Mouse (Mus musculus) left cerebral cortex, adult 11 months (tissue): ENCODE data around the gene Cox14.
A peak's percentile ranks its signal among the peaks of the same experiment; 100 is the strongest.
"Not testable (repeated sequence)": the region's sequence is repeated elsewhere in the genome, so short reads cannot be mapped to it uniquely, and the experiment has no call there.

Source experiments
- DNase-seq: peaks from one replicate; pipeline ENCODE4 v3.0.0; 2022; ENCODE audit warnings: low spot score

Cox14 gene

DNA sequence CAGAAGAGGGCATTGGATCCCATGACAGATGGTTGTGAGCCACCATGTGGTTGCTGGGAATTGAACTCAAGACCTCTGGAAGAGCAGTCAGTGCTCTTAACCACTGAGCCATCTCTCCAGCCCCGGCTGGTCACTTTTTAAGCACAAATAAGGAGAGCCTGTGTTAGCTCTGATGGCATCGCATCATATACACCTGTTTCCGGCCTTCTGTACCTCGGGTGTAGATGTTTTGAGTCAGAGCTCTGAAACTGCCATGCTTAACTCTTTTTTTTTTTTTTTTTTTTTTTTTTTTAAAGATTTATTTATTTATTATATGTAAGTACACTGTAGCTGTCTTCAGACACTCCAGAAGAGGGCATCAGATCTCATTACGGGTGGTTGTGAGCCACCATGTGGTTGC, 1.6 kb downstream of the Cox14 start:
- not testable (repeated sequence) for DNase-seq

DNA sequence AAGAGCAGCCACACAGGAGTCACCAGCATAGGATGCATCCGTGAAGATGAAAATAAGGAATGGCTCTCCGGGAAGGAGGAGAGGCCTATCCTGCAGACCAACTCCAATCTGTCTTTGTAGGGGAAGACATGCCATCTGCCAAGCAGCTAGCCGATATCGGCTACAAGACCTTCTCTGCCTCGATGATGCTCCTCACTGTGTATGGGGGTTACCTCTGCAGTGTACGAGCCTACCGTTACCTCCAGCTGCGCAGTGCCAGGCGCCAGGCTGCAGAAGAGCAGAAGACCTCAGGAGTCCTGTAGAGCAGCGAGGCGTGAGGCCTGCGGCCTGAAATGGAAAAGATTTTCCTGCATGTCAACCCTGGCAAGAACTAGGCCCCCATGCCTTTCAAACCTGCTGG, 2.1 kb downstream of the Cox14 start:
- no peak for DNase-seq

DNA sequence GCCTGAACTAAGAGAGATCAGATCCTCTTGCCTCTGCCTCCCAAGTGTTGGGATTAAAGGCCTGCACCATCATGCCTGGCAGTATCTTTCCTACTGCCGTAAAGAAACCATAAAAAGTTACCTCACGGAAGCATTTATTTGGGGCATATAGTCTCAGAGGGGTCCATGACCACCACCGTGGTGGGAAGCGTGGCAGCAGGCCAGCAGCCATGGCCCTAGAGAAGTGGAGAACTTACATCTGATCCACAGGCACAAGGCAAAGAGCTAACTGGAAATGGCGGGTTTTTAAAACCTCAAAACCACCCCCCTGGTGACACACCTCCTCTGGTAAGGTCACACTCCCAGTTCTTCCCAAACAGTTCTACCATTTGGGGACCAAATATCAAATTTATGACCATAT, 2.8 kb downstream of the Cox14 start:
- no peak for DNase-seq

DNA sequence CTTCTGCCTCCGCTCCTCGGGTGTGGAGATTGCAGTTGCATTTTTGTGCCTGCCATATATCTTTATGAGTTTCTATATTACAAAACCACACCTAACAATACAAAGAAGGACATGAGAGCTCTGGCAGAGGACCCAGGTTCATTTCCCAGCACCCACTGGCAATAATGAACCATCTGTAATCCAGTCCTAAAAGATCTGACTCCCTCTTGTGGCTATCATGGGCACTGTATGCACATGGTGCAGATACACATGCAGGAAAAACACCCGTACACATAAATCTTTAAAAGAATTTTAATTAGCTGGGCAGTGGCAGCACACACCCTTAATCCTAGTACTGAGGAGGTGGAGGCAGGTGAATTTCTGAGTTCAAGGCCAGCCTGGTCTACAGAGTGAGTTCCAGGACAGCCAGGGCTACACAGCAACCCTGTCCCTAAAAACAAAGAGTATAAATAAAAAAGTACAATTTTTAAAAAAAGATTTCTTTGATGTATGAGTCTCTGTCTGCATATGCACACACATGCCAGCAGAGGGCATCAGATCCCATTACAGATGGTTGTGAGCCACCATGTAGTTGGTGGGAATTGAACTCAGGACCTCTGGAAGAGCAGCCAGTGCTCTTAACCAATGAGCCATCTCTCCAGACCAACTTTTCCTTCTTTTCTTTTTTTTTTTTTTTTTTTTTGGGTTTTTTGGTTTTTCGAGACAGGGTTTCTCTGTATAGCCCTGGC, 3.8 kb downstream of the Cox14 start:
- no peak for DNase-seq

DNA sequence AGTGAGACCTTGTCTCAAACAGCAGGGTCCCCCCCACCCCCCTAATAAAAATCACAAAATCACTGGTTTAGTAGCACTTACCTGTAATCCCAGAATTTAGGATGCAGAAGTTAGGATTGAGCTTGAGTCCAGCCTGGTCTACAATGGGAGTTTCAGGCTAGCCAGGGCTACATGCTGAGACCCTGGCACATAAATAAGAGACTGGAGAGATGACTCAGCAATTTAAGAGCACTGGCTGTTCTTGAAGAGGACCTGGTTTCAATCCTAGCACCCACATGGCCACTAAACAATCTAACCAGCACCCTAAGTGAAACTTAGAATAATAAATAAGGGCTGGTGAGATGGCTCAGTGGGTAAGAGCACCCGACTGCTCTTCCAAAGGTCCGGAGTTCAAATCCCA, 5.7 kb downstream of the Cox14 start:
- DNase-seq: no peak

DNA sequence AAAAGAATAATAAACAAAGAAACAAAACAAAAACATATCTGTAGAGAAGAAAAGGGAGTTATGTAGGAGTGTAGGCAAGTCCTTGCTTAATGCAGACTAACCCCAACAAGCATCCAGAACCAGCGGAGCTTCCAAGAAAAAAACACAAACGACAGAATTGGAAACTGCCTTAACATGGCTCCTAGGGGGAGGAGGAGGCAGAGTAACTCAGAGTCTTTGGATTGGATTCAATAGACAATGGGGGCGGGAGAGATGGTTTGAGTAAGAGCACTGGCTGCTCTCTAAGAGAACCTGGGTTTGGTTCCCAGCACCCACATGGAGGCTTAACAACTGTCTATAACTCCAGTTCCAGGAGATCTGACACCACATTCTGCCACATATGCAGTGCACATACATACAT, 6.3 kb downstream of the Cox14 start:
- no peak for DNase-seq

DNA sequence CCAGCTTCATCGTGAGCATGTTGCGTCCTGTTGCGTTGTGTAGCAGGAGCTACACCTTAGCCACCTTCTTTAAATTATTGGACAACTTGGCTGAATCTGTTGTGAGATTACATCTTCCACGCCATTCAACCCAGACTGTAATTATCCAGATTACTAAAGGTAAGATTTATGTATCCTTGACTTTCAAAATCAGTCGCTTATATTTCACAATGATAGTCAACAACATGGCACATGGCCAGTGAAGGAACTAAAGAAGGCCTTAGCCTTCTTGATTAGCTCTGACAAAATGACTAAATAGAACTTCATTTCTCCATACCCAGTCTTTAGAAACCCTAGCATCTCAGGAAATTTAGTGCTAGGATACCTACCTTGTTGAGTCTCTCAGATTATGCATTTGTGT, 7.8 kb downstream of the Cox14 start:
- DNase-seq: no peak

DNA sequence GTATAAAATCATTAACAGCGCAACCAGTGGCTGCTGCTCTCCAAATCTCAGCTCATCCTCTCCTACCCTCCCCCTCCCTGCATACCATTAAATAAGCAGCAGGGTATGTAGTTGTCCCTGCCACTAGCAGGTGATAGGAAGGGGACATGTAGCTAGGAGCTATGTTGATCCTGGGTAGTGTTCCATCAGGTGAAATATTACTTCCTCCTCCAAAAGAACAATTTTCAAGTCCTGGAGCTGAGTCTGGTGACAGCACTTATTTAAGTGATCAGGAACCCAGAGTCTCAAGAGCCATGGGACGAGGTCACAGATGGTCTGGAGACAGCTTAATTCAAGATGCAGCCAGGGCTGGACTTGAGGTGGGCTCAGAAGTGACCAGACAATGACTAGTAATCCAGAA, 10.2 kb downstream of the Cox14 start:
- DNase-seq: peak; percentile 100

DNA sequence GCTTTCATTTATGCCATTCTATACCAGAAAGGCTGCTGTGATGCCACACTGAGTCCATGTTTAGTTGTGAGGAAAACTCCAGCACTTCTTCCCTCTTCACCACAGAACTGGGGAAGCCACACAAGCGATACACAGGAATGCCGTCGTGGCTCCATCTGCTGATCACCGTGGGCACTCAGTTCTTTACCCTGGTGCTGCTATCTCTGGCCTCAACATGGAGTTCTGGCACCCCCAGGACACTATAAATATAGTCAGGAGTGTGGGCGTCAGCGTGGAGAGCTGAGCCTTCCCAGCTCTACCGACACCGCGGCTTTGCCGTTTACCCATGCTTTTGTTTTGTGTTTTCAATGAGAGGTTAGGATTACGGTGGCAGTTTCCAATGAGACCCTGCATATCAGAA, 11.3 kb downstream of the Cox14 start:
- no peak for DNase-seq

DNA sequence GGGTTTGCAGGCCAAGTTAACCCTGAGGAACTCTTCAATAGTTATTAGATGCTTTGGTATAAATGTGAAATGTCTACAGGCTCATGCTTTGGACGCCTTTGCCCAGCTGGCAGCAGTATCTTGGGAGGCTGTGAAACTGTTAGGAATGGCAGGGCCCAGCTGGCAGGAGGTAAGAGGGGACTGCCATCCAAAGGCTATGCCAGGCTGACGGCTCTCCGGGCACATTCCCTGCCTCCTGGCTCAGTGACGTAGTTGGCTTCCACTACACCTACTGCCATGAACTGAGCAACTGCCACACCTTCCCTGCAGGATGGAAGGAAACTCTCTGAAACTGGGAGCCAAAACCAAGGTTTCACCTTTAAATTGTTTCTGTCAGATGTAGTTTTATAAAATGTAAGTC, 14.8 kb downstream of the Cox14 start:
- no peak for DNase-seq

DNA sequence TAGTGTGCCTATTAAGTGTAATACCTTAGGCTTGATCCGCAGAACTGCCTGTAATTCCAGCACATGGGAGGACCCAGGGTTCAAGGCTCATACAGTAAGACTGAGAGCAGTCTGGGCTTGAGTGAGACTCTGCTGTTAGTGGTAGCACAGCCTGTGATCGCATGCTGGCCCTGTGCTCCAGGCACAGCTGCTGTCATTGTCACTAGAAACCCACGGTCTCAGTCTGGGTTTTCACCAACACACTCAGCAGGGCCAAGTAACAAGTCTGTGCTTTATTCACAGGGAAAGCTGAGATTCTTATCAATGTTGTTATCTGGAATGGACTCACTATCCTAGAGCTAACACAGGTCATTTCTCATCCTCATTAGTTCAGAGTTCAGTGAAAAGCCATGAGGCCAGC, 28.8 kb downstream of the Cox14 start:
- no peak for DNase-seq

DNA sequence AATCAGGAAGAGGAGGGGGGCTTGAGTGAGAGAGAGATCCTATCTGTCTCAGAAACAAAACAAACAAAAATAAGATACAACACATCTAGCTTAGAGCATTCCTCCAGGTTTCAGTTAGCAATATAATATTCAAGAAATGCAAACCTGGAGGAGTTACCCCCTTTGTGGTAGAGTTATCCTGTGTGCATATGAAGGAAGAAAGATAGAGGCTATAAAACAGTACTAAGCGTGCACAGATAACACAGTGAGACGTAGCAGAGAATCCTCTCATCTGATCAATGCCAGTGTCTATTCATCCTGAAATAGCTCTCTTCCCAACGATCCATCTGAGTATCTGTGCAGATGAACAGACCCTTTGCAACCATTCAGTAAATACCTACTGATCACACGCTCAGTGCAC, 42.0 kb downstream of the Cox14 start:
- DNase-seq: no peak

DNA sequence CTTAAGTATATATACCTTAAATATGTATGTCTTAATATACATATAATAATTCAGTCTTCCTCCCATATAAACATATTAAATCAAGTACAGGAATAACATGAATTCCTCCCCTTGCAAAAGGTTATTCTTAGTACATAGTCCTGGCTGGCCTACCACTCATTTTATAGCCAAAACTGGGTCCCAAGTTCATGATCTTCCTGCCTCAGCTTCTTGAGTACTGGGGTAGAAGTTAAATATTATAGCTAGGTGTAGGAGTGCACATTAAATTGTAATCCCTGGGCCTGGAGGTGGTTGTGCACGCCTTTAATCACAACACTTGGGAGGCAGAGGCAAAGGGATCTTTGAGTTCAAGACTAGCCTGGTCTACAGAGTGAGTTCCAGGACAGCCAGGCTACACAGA, 43.3 kb downstream of the Cox14 start:
- no peak for DNase-seq

DNA sequence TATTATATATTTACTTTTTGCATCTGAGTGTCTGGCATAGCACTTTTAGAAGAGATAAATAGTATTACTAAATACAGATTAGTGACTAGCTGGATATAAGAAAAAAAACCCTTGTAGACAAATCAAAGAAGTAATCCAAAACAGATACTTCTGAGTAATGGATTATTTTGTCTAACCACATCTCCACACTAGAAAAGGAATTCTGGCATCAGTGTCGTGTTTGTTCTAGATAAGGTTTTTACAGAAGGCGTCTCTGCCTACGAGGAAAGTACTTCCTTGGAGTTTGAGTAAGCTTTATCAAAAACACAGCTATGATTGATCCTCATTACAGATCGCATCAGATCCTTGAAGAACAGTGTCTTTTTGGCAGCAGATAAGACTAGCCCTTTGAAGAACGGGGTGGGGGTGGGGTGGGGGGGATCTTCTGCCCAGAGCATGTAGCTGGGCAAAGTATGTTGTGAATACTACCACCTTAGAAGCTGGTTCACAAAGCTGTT, 45.6 kb downstream of the Cox14 start:
- DNase-seq: no peak

DNA sequence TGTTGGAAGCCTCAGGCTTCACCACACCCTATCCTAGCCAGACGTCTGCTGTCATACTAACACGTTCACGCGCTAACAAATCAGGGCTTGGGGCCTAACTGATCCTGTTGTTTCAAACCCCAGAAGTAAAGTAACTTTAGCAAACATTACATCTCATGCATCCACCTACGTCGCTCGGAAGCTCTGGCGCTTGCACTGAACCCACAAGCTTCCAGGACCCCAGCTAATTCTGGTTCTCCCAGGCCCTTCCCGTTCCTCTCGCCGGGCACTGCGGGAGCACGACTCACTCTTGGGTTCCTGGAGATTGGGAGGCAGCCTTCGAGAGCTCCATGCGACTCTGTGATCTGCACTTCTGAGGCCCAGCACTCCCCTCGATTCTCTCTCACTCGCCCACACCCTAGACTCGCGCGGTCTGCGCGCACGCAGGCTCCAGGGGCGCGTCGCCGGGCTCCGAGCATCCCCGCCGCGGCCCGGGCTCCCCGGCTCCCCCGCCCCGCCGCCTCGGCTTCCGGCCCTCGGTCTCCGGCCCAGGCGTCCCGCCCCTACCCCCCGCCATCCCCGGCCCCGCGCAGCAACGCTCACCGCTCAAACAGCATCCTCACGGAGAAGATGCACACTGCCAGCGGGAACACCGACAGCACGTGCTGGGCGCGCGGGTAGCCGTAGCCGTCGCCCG, 46.3 kb downstream of the Cox14 start:
- DNase-seq: no peak

DNA sequence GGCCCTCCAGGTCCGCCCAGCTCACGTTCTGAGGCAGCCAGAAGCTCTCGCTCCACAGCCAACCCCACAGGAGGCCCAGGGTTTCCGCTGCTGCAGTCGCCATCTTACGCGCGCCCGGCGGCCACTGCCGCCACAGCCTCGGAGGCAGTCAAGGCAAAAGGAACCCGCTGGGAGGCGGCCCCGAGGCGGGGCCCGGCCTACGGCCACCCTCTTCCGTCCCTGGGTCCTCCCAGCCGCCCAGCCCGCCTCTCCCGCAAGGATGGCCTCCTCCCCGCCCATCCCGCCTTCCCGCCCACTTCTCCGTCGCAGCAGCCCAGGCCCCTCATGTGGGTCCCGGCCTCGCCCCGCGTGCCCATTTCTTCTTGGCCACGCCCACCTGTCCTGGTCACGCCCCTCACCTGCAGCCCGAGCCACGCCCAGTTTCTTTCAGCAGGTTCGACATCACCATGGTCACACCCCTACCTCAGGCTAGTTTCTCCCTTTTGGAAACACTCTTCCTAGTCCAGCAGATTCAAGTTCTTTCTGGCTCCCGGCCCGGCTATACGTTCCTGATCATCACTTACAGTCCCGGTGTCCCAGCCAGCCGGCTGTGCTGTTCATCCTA, 47.0 kb downstream of the Cox14 start:
- peak; percentile 79 for DNase-seq

DNA sequence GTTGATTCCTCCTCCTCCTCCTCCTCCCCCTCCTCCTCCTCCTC, 47.3 kb downstream of the Cox14 start, which contains the start of gene Cers5:
Gene Cers5 (minus strand): TSS at position 5 of the 44 bp plus-strand sequence.
- DNase-seq: not testable (repeated sequence)

DNA sequence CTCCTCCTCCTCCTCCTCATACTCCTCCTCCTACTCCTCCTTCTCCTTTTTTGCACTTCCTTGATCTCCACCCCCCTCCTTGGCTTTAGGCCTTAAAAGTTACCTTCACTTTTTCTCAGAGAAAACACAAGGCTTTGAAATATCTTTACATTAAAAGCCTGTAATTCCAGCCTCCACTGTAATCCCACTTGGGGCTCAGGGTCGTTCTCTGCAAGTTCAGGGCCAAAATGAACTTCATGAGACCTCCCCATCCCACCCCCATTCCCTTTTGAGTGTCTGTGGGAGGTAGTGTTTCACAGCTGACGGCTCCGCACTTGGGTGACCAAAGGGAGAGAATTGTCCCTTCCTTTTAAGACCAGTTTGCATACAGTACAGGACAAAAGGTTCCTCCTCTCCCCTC, 47.5 kb downstream of the Cox14 start:
- DNase-seq: no peak
